Mouse (Mus musculus) midbrain, embryonic 15.5 days (tissue): ENCODE data around the gene Mast3. TPM values are rescaled to one million over a fixed set of nuclear protein-coding genes. Genes with fewer than 3 reads are reported as not detected.
A peak's percentile ranks its signal among the peaks of the same experiment; 100 is the strongest.

Source experiments
- ATAC-seq: fragments of 200-750 bp; cut with Nextera tagmentation; replicated peaks from 2 replicates; pipeline ENCODE4 v1.8.0; 2017; ENCODE audit warnings: moderate TSS enrichment
- H3K27ac ChIP-seq: fragments of 300-500 bp; sonication (generic); 2 replicates; pipeline ENCODE4 v1.5.1; 2015; ENCODE audit warnings: mild to moderate bottlenecking, inconsistent platforms
- H3K27me3 ChIP-seq: fragments of 300-500 bp; sonication (generic); replicated peaks from 2 replicates; pipeline ENCODE4 v1.6.1; 2015; ENCODE audit warnings: inconsistent platforms
- H3K36me3 ChIP-seq: fragments of 300-500 bp; sonication (generic); replicated peaks from 2 replicates; pipeline ENCODE4 v1.6.1; 2015; ENCODE audit warnings: inconsistent platforms
- H3K4me1 ChIP-seq: fragments of 300-500 bp; sonication (generic); 2 replicates; pipeline ENCODE4 v1.6.1; 2015; ENCODE audit warnings: inconsistent platforms
- H3K4me2 ChIP-seq: fragments of 300-500 bp; sonication (generic); 2 replicates; pipeline ENCODE4 v1.6.1; 2015; ENCODE audit warnings: inconsistent platforms, mild to moderate bottlenecking, moderate library complexity
- H3K4me3 ChIP-seq: fragments of 300-500 bp; sonication (generic); 2 replicates; pipeline ENCODE4 v1.5.1; 2015; ENCODE audit warnings: mild to moderate bottlenecking, inconsistent platforms
- H3K9ac ChIP-seq: fragments of 300-500 bp; sonication (generic); 2 replicates; pipeline ENCODE4 v1.6.1; 2015; ENCODE audit warnings: mild to moderate bottlenecking, inconsistent platforms
- H3K9me3 ChIP-seq: fragments of 300-500 bp; sonication (generic); 2 replicates; pipeline ENCODE4 v1.6.1; 2016; ENCODE audit warnings: inconsistent platforms
- WGBS: fragments of 180-500 bp; shearing (Covaris S2); methylation state at CpG from one replicate; pipeline ENCODE4 v1.1.7; 2015; ENCODE audit warnings: mixed read lengths; 5-methylcytosine and 5-hydroxymethylcytosine counted together
- polyA plus RNA-seq: library from polyadenylated mRNA; unstranded; fragments of >200 nt; fragmentation: Nextera tagmentation; extraction: Ambion mirVana; gene quantifications from 2 replicates; pipeline ENCODE4 v1.2.1, GENCODE M21; 2015

Mast3 gene
- polyA plus RNA-seq, 1 experiment from 2014 or later, result 26.9 TPM

DNA sequence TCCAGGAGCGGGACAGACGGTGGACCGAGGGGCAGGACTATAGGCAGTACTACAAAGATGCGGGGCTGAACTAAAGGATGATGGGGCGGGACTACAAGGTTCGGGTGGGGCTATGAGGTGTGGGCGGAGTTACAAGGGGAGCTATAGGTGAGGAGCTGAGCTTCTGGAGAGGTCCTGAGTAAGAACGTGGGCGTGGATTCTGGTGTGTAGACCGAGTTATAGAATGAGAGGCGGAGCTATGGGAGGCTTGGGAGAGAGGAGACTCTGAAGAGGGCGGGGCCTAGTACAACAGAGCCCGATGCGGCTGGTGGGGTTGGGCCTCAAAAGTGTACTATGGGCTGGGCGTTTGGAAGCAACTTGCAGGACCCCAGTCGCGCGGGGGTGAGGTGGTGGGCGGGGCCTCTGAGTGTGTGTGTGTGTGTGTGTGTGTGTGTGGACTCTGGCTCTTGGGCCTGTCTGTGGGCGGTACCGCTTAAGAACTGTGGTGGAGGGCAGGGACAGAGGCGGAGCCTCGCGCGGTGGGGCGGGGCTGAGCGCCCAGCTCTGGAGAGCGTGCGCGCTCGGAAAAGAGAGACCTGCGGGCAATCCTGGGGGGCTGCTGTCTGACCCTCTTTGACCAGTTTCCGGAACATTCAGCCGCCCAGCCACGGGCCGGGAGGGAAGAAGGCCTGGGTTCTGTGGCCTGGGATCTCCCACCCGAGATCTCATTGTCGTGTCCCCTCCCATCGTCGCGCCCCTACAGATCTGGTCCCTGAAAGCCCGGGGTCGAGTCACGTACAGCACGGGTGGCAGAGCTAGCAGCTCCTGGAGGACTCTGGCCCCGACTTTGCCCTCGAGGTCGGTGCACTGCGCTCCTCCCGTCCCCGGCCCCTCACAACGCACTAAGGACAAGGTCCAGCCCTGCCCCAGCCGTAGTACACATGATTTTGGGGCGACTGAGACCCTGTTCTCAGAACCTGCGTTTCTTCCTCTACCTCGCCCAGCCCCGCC, 7.5 kb downstream of the Mast3 start:
- Histone ChIP-seq H3K27ac (peak overlapping the region; percentile 67), H3K4me2 (peak overlapping the region; percentile 93), H3K27me3 (peaks cover 32% of the 10 kb centered on the region), H3K9me3 (no peaks in the 10 kb centered on the region), H3K4me1 (peaks cover 37% of the 10 kb centered on the region), H3K9ac (peak overlapping the region; percentile 71), H3K4me3 (peak overlapping the region; percentile 60), H3K36me3 (no peaks in the 10 kb centered on the region)
- peak; percentile 87 for ATAC-seq
- 1% methylated on average over 55 of the region's 57 CpGs for WGBS

DNA sequence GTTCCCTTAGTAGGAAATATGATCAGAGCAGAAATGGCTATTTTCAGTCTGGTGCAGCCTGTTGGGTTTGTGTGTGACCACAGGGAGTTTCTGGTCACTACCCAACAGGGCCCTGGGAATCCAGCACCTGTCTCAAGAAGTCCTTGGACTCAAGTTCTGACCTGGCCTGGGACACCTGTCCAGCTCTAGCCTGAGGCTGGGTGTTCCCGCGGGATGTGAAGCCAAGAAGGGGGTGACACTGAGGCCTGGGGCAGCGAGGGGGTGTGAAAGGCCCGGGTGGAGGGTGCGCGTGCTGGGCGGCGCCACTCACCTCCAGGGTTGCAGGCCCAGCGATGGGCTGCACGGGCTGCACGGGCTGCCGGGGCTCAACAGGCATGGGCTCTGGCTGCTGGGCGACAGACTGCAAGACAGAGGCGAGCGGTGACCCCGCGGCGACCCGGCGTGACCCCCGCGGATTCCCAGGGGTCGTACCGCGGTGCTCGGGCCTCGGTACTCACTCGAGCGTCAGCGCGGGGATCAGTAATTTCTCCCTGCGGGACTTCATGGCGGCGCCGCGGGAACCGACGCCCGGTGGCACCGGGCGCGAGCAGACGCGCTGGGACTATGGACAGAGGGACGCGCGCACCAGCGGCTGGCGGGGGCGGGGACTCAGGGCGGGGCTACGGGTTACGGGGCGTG, 8.3 kb downstream of the Mast3 start:
- Histone ChIP-seq H3K4me2 (peak overlapping the region; percentile 93), H3K4me1 (peaks cover 43% of the 10 kb centered on the region), H3K27me3 (peaks cover 30% of the 10 kb centered on the region), H3K27ac (peak overlapping the region; percentile 67), H3K36me3 (no peaks in the 10 kb centered on the region), H3K9ac (peak overlapping the region; percentile 71), H3K9me3 (no peaks in the 10 kb centered on the region), H3K4me3 (peak overlapping the region; percentile 60)
- ATAC-seq, result peak; percentile 0
- WGBS, result 2% methylated on average over 54 of the region's 54 CpGs

DNA sequence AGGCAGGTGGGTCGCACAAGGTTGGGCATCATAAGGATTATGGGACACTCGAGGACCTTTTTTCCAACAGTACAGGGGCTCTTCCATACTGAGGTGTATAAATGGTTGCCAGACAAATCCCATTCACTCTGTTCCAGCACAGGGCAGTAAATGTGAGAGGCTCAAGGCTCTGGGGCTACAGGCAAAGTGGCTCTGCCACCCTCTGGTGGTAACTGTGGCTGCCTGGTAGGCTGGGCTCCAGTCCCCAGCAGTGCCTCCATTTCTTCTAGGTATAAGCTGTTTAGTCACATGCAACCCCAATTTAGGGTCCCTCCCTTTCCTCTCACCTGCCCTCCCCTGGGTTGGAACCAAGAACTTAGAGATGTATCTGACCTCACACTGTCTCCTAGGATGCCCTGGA, 9.5 kb downstream of the Mast3 start:
- Histone ChIP-seq H3K4me3 (no peak overlapping the region), H3K9ac (no peak overlapping the region), H3K4me2 (no peak overlapping the region), H3K4me1 (peaks cover 51% of the 10 kb centered on the region), H3K27me3 (peaks cover 25% of the 10 kb centered on the region), H3K27ac (no peak overlapping the region), H3K36me3 (no peaks in the 10 kb centered on the region), H3K9me3 (no peaks in the 10 kb centered on the region)
- ATAC-seq, result no peak
- 87% methylated on average over 2 of the region's 2 CpGs for WGBS

DNA sequence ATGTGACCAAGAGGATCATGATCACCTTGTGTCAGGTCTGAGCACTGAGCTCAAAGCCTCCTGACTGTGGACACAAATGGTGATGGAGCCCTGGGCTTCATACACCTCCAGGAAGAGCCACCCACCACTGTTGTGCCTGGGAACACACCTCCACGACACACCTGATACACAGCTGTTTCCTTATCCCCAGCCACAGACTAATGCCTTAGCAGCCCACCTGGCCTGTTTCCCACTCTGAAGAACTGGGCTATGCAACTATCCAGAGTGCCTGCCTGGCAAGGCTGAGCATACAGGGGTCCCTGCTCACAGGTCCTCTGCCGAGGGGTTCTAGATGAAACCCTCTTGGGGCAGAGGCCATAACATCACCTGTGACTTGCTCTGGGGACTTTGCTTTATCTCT, 10.6 kb downstream of the Mast3 start:
- peaks cover 53% of the 10 kb centered on the region for H3K4me1 ChIP-seq
- no peak overlapping the region for H3K4me3 ChIP-seq
- H3K27ac ChIP-seq, result no peak overlapping the region
- WGBS, result 89% methylated on average over 2 of the region's 2 CpGs
- no peak for ATAC-seq
- H3K27me3 ChIP-seq, result peaks cover 14% of the 10 kb centered on the region
- H3K9ac ChIP-seq, result no peak overlapping the region
- H3K9me3 ChIP-seq, result no peaks in the 10 kb centered on the region
- H3K4me2 ChIP-seq, result no peak overlapping the region
- no peaks in the 10 kb centered on the region for H3K36me3 ChIP-seq

DNA sequence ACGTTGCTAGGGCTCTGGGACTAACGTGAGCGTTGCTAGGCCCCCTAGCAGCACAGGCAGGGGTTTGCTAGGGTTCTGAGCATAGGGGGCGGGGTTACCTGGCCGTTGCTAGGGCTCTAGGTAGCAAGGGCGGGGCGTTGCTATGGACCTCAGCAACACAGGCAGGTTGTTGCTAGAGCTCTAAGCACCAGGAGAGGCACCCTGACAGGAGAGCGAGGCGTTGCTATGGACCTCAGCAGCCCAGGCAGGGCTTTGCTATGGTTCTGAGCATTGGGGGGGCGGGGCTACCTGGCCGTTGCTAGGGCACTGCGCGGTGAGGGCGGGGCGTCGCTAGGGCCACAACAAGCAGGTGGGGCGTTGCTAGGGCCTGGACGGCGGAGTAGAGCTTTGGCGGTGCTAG, 12.2 kb downstream of the Mast3 start:
- under 1% methylated on average over 20 of the region's 20 CpGs for WGBS
- ATAC-seq, result no peak; the same call in 1 of the 2 replicates

DNA sequence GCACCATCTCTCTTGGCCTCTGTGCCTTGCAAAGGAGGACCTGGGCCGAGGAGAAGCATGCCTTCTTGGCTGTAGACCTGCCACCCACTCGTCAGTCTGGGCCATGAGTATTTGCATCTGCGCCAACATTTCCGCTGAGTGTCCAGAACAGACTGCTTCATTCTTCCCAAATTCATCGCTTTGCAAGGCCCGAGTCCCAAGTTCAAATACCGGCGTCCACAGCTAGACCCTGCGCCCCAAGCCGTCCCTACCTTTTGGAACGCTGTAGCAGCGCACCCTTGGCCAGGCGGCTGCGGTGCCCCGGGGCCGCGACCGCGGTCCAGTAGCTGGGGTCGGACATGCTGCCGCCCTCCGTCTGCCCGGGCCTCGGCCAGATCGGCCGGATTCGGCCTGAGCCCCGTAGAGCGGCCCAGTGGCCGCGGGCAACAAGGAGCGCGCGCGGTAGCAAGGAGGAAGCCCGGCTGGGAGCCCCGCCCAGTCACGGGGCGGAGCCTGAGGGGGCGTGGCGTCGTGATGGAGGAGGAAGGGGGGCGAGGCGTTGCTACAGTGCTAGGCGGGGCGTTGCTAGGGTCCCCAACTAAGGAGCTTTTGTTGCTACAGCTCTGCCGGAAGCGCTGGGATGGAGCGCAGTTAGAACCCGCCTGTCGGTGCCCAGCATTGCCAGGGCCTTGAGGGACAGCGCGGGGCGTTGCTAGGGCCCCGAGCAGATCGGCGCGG, 12.7 kb downstream of the Mast3 start:
- 0 out of 2 replicates have a peak, but pooled peaks cover 9% of the 10 kb centered on the region for H3K36me3 ChIP-seq
- peak overlapping the region; percentile 88 for H3K27ac ChIP-seq
- peak overlapping the region; percentile 73 for H3K9ac ChIP-seq
- 6% methylated on average over 58 of the region's 58 CpGs for WGBS
- peaks cover 40% of the 10 kb centered on the region for H3K4me1 ChIP-seq
- H3K27me3 ChIP-seq, result peaks cover 4% of the 10 kb centered on the region; the same call in 1 of the 2 replicates
- H3K4me3 ChIP-seq, result peak overlapping the region; percentile 59
- peak; percentile 84 for ATAC-seq
- H3K4me2 ChIP-seq, result peak overlapping the region; percentile 53
- H3K9me3 ChIP-seq, result no peaks in the 10 kb centered on the region

More for the DNA sequence above, 12.2 kb downstream of the Mast3 start:
- Histone ChIP-seq H3K4me1 (peaks cover 43% of the 10 kb centered on the region), H3K9ac (peak overlapping the region; percentile 73), H3K27ac (peak overlapping the region; percentile 88), H3K9me3 (no peaks in the 10 kb centered on the region), H3K4me3 (peak overlapping the region; percentile 59), H3K36me3 (0 out of 2 replicates have a peak, but pooled peaks cover 6% of the 10 kb centered on the region), H3K4me2 (peak overlapping the region; percentile 53), H3K27me3 (peaks cover 4% of the 10 kb centered on the region; the same call in 1 of the 2 replicates)

DNA sequence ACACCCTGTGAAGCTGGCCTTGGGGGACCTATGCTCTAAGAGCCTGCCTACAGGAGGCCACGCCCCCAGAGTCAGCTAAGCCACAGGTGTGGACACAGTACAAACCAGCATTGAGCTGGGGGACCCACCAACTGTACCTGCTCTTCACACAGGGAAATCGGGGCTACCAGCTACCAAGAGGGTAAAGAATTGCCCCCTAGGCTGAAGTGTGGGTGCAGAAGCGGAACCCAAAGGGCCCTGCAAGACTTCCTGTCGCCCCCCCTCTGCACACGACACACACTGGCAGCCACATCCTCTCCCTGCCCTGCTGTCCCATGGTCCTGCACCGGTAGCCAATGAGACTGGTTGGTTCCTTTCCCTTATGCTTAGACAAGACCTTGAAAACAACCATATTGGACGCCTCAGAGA, 13.6 kb downstream of the Mast3 start:
- no peak for ATAC-seq

DNA sequence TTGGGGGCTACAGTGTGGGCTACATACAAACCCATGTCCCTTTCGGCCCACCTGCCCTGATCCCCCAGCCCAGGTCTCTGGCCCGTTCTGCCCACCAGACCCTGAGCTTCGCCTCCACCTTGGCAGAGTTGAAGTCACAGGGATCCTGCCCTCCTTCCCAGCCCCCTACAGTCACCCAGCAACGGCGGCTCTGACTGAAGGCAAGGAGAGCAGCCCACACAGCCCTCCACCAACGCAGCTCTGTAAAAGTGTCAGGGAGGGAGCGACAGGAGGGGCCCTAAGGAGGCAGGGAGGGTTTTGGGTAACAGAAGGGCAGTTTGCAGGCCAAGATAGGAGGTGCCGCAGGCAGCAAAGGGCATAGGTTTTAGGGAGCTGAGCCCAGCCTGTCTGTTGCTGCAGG, 14.0 kb downstream of the Mast3 start:
- H3K9me3 ChIP-seq, result no peaks in the 10 kb centered on the region
- no peak overlapping the region for H3K27ac ChIP-seq
- H3K4me1 ChIP-seq, result peaks cover 31% of the 10 kb centered on the region
- peaks cover 18% of the 10 kb centered on the region; the same call in 1 of the 2 replicates for H3K36me3 ChIP-seq
- peak overlapping the region; percentile 21; the same call in 1 of the 2 replicates for H3K9ac ChIP-seq
- H3K27me3 ChIP-seq, result peaks cover 4% of the 10 kb centered on the region; the same call in 1 of the 2 replicates
- 64% methylated on average over 8 of the region's 8 CpGs for WGBS
- H3K4me3 ChIP-seq, result peak overlapping the region; percentile 59; the same call in 1 of the 2 replicates
- H3K4me2 ChIP-seq, result peak overlapping the region; percentile 53
- ATAC-seq, result no peak

More for the DNA sequence above, 13.6 kb downstream of the Mast3 start:
- Histone ChIP-seq H3K9ac (peak overlapping the region; percentile 21; the same call in 1 of the 2 replicates), H3K4me2 (peak overlapping the region; percentile 53), H3K9me3 (no peaks in the 10 kb centered on the region), H3K4me1 (peaks cover 36% of the 10 kb centered on the region), H3K27me3 (peaks cover 4% of the 10 kb centered on the region; the same call in 1 of the 2 replicates), H3K27ac (no peak overlapping the region), H3K36me3 (peaks cover 14% of the 10 kb centered on the region; the same call in 1 of the 2 replicates), H3K4me3 (peak overlapping the region; percentile 59)
- WGBS, result 78% methylated on average over 7 of the region's 7 CpGs

DNA sequence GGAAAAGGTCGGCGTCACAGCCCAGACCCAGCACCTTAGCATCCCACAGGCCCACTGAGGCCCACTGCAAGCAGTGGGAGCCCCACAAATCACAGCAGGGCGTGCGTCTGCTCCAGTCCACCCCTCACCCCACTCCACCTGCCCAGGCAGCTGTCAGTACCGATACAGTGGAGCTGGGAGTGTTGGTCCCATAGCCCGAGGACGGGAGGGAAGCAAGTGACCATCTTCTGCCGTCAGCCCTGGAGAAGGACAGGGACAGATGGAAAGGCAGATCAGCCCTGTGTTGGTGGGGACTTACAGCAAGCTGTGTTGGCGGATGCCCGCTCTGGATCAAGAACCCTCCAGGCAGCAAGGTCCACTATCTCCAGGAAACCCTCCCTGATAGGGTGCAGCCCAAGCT, 15.8 kb downstream of the Mast3 start:
- Histone ChIP-seq H3K9me3 (no peaks in the 10 kb centered on the region), H3K4me2 (no peak overlapping the region), H3K27ac (no peak overlapping the region), H3K27me3 (no peaks in the 10 kb centered on the region), H3K9ac (no peak overlapping the region), H3K4me1 (peaks cover 30% of the 10 kb centered on the region), H3K4me3 (no peak overlapping the region), H3K36me3 (peaks cover 30% of the 10 kb centered on the region; the same call in 1 of the 2 replicates)
- no peak for ATAC-seq
- WGBS, result 85% methylated on average over 10 of the region's 10 CpGs

DNA sequence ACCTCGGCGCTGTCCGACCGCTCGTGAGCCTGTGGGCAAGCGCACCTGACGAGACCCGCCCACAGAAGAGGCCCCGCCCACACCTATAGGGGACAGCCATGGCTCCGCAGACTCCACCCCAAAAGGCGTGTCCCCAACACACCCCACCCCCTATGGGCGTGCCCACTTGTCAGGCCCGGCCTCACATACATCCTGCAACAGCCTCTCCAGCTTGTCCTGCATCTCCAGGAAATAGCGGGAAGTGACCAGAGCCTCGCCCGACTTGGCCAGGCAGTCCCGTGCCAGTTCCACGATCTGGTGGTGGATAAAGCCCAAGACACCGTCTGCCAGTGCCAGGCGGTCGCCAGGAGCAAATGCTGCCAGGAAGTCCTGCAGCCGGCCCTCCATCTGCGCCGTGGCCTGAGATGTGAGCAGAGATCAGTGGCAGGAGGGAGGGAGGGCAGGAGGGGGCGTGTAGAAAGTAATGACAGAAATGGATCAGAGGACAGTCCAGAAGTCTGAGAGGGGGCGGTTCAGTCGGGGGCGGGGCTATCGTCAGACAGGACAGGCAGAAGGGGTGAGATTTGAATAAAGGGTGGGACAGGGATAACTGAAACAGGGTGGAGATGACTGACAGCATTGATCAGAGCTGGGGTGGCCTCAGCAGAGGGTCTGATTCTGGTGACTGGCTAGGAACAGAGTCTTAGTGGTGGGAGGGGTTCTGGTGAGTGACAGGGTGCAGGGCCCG, 16.8 kb downstream of the Mast3 start:
- H3K4me2 ChIP-seq, result no peak overlapping the region
- no peaks in the 10 kb centered on the region for H3K27me3 ChIP-seq
- H3K36me3 ChIP-seq, result peaks cover 37% of the 10 kb centered on the region; the same call in 1 of the 2 replicates
- H3K4me1 ChIP-seq, result peaks cover 24% of the 10 kb centered on the region
- H3K4me3 ChIP-seq, result no peak overlapping the region
- H3K9ac ChIP-seq, result no peak overlapping the region
- H3K27ac ChIP-seq, result no peak overlapping the region
- H3K9me3 ChIP-seq, result no peaks in the 10 kb centered on the region
- WGBS, result 29% methylated on average over 30 of the region's 30 CpGs
- no peak for ATAC-seq

DNA sequence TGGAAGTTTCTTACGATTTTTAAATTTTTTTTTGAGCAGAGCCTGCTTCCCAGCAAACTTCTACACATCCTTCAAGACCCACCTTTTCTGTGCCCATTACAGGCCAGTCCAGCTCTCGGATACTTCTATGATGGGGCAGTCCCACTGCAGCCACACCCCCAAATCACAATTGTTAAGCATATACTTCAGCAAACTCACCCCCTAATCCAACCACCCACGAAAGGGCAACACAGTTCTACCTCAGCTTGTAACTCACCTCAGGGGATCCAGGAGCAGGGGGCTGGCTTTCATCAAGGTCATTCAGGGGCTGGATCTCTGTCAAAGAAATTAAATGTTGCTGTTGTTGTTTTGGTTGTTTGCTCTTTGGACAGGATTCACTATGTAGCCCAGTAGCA, 17.8 kb downstream of the Mast3 start:
- Histone ChIP-seq H3K36me3 (peaks cover 37% of the 10 kb centered on the region; the same call in 1 of the 2 replicates), H3K27ac (no peak overlapping the region), H3K4me3 (no peak overlapping the region), H3K9ac (no peak overlapping the region), H3K9me3 (no peaks in the 10 kb centered on the region), H3K27me3 (no peaks in the 10 kb centered on the region), H3K4me1 (peaks cover 19% of the 10 kb centered on the region), H3K4me2 (no peak overlapping the region)
- no peak for ATAC-seq
- WGBS, result 91% methylated on average over 3 of the region's 3 CpGs
